Mouse (Mus musculus) erythroblast, embryonic 14.5 days (primary cell): ENCODE results near the gene Oas1f.

Experiments used
- GATA1 ChIP-seq: IDR thresholded peaks from 2 replicates; pipeline ENCODE4 v1.6.1; 2012; ENCODE audit warnings: low read length, inconsistent platforms, mixed read lengths
- TAL1 ChIP-seq: IDR thresholded peaks from 3 replicates; pipeline ENCODE4 v1.6.1; 2012; ENCODE audit warnings: low read length, inconsistent platforms, mixed read lengths

- TF ChIP-seq TAL1 (no peak), GATA1 (no peak)
Observed at GRCm38 (mm10) chr5:120890026-120890425, 42.9 kb downstream of the Oas1f start.
